Mouse (Mus musculus) forebrain, embryonic 13.5 days (tissue): ENCODE measurements around the gene Msl1. TPM values are rescaled to one million over a fixed set of nuclear protein-coding genes. Genes with fewer than 3 reads are reported as not detected.

Experiments used
- ATAC-seq: fragments of 200-750 bp; cut with Nextera tagmentation; 2 replicates; pipeline ENCODE4 v1.8.0; 2017
- H3K27ac ChIP-seq: fragments of 300-500 bp; sonication (generic); 2 replicates; pipeline ENCODE4 v1.5.1; 2015; ENCODE audit warnings: inconsistent platforms, mild to moderate bottlenecking, moderate library complexity
- H3K27me3 ChIP-seq: fragments of 300-500 bp; sonication (generic); 2 replicates; pipeline ENCODE4 v1.6.1; 2015; ENCODE audit warnings: mild to moderate bottlenecking, inconsistent platforms
- H3K36me3 ChIP-seq: fragments of 300-500 bp; sonication (generic); 2 replicates; pipeline ENCODE4 v1.6.1; 2015; ENCODE audit warnings: mild to moderate bottlenecking, inconsistent platforms; ENCODE audit not compliant: poor library complexity, severe bottlenecking
- H3K4me1 ChIP-seq: fragments of 300-500 bp; sonication (generic); 2 replicates; pipeline ENCODE4 v1.6.1; 2015; ENCODE audit warnings: inconsistent platforms
- H3K4me2 ChIP-seq: fragments of 300-500 bp; sonication (generic); 2 replicates; pipeline ENCODE4 v1.6.1; 2015; ENCODE audit warnings: inconsistent platforms, mild to moderate bottlenecking, moderate library complexity
- H3K4me3 ChIP-seq: fragments of 300-500 bp; sonication (generic); 2 replicates; pipeline ENCODE4 v1.5.1; 2015; ENCODE audit warnings: mild to moderate bottlenecking, inconsistent platforms
- H3K9ac ChIP-seq: fragments of 300-500 bp; sonication (generic); 2 replicates; pipeline ENCODE4 v1.6.1; 2015; ENCODE audit warnings: mild to moderate bottlenecking, inconsistent platforms
- H3K9me3 ChIP-seq: fragments of 300-500 bp; sonication (generic); replicated peaks from 2 replicates; pipeline ENCODE4 v1.6.1; 2016; ENCODE audit warnings: inconsistent platforms
- WGBS: fragments of 180-500 bp; shearing (Covaris S2); methylation state at CpG from one replicate; pipeline ENCODE4 v1.1.7; 2015; 5-methylcytosine and 5-hydroxymethylcytosine counted together
- polyA plus RNA-seq: library from polyadenylated mRNA; unstranded; fragments of >200 nt; fragmentation: Nextera tagmentation; extraction: Ambion mirVana; gene quantifications from 2 replicates; pipeline ENCODE4 v1.2.1, GENCODE M21; 2015

The Msl1 gene
- polyA plus RNA-seq, 1 experiment from 2014 or later = 31.3 TPM

GRCm38 (mm10) chr11:98792081-98792480 is 3.2 kb upstream of the Msl1 start:
- ATAC-seq = no peak
- no peaks in the 10 kb centered on the region for H3K27me3 ChIP-seq
- H3K9ac ChIP-seq = 0 out of 2 replicates have a peak overlapping the region, but pooled peaks have one; percentile 16
- no peaks in the 10 kb centered on the region for H3K9me3 ChIP-seq
- H3K4me2 ChIP-seq = no peak overlapping the region
- no peak overlapping the region for H3K27ac ChIP-seq
- 5% methylated on average over 4 of the region's 4 CpGs for WGBS
- H3K4me3 ChIP-seq = no peak overlapping the region
- peaks cover 43% of the 10 kb centered on the region for H3K4me1 ChIP-seq
- H3K36me3 ChIP-seq = no peaks in the 10 kb centered on the region

GRCm38 (mm10) chr11:98794469-98795014 is 774 bp upstream of the Msl1 start:
- Histone ChIP-seq H3K4me1 (peaks cover 49% of the 10 kb centered on the region), H3K4me2 (peak overlapping the region; percentile 88), H3K36me3 (peaks cover 12% of the 10 kb centered on the region), H3K4me3 (peak overlapping the region; percentile 100), H3K9ac (peak overlapping the region; percentile 100), H3K27me3 (no peaks in the 10 kb centered on the region), H3K27ac (peak overlapping the region; percentile 100), H3K9me3 (no peaks in the 10 kb centered on the region)
- peak; percentile 64 for ATAC-seq
- under 1% methylated on average over 24 of the region's 30 CpGs for WGBS

GRCm38 (mm10) chr11:98795714-98796514 is 598 bp downstream of the Msl1 start:
- Histone ChIP-seq H3K4me3 (peak overlapping the region; percentile 100), H3K9ac (peak overlapping the region; percentile 100), H3K27ac (peak overlapping the region; percentile 100), H3K36me3 (peaks cover 25% of the 10 kb centered on the region), H3K9me3 (no peaks in the 10 kb centered on the region), H3K4me1 (peaks cover 46% of the 10 kb centered on the region), H3K4me2 (peak overlapping the region; percentile 88), H3K27me3 (no peaks in the 10 kb centered on the region)
- under 1% methylated on average over 35 of the region's 74 CpGs for WGBS
- ATAC-seq = peak; percentile 46

DNA sequence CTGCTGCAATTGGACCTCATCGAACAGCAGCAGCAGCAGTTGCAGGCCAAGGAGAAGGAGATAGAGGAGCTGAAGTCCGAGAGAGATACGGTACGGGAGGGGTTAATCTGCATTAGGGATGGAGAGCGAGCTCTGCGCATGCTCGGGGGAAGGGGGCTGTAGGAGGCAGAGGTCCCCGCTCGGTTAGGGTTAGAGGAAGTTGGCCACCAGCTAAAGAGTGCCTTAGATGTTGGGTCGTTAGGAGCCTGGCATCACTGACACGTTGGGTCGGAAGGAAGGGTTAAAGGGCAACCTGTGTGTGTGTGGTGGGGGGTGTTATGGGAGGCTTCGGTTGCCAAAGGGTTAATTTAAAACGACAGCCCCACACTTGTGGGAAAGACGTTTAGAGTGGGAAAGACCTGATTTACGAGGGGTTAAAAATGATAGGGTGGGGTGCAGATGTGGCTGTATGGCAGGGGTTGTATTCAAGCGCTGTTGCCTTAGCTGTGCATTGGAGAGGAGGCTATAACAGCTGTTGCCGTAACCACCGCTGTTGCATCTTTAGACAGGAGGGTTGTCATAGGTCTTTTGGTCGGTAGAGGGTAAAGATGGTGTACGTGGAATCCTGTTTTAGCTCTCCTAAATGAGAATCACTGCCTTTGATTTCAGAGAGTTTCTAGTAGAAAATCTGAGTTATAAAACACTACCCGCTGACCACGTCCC is 1.4 kb downstream of the Msl1 start:
- Histone ChIP-seq H3K4me1 (peaks cover 46% of the 10 kb centered on the region), H3K27me3 (no peaks in the 10 kb centered on the region), H3K9ac (peak overlapping the region; percentile 100), H3K4me2 (peak overlapping the region; percentile 88), H3K4me3 (peak overlapping the region; percentile 100), H3K9me3 (no peaks in the 10 kb centered on the region), H3K36me3 (peaks cover 33% of the 10 kb centered on the region), H3K27ac (peak overlapping the region; percentile 100)
- peak; percentile 65 for ATAC-seq
- WGBS = 3% methylated on average over 23 of the region's 23 CpGs

DNA sequence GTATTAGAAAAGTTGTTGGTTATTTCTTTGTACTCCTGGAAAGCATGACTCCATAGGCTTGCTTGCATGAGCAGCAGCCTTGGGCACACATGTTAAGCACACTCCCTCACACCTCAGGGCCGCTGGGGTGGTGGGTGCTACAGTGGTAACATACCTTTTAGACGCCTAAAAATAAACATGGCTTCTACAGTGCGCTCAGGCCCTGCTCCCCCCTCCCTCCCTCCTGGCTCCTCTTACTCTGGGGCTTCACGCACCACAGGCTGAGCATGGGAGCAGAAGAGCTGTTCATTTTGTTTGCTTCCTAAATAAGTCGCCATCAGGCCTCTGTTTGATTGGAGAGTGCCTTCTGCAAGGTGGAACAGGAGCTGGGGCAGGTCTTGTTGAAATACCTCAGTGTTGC is 2.0 kb downstream of the Msl1 start:
- 12% methylated on average over 5 of the region's 5 CpGs for WGBS
- H3K4me2 ChIP-seq = peak overlapping the region; percentile 88
- H3K9me3 ChIP-seq = no peaks in the 10 kb centered on the region
- H3K4me1 ChIP-seq = peaks cover 41% of the 10 kb centered on the region
- H3K36me3 ChIP-seq = peaks cover 39% of the 10 kb centered on the region
- no peak for ATAC-seq
- no peak overlapping the region for H3K27ac ChIP-seq
- H3K4me3 ChIP-seq = peak overlapping the region; percentile 100
- no peaks in the 10 kb centered on the region for H3K27me3 ChIP-seq
- H3K9ac ChIP-seq = peak overlapping the region; percentile 100

DNA sequence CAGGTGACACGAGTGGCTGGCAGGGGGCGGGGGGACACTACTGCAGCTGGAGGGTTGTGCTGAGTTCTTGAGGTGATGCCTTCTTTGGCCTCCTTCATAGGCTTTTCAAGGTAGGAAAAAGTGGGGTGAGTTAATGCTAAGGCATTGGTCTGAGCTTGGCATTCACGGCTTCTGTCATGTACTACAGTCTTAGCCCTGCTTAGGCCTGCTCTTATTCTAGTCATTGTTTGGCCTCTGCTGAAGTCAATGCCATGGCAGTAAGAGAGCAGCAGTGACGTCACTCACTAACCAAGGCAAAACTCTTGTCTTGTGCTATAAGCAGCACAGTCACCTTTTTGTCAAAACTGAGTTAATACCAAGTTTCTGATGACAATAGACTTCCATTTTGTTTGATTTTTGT is 2.6 kb downstream of the Msl1 start:
- Histone ChIP-seq H3K9me3 (no peaks in the 10 kb centered on the region), H3K9ac (peak overlapping the region; percentile 100)
- 36% methylated on average over 4 of the region's 4 CpGs for WGBS

DNA sequence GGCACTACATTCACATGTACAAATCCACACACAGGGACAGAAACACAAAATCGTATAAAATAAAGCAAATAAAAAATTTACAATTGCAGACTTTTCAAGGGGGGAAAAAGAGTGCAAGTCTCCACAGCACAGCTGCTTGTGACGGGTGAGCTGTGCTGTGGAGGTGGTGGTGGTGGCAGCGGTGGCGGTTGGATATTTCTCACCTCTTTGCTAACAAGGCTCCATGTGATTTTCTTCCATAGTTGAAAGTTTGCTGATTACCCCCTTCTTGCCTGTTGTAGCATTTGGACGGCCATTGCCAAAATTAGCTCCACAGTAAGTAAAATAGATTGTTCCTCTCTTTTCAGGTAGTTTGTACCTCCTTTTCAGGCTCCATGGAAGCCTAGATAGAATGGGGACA is 9.3 kb downstream of the Msl1 start, which contains the start of gene Casc3:
TSS of gene Casc3 (plus strand) at position 301 of the 400 bp plus-strand sequence.
- H3K4me1 ChIP-seq = peaks cover 9% of the 10 kb centered on the region
- peaks cover 86% of the 10 kb centered on the region for H3K36me3 ChIP-seq
- H3K27ac ChIP-seq = no peak within 1 kb of the TSS
- no peak within 1 kb of the TSS for H3K9ac ChIP-seq
- H3K4me3 ChIP-seq = no peak within 1 kb of the TSS
- H3K4me2 ChIP-seq = no peak within 1 kb of the TSS
- 94% methylated on average over 5 of the region's 5 CpGs for WGBS
- no peak for ATAC-seq
- no peaks in the 10 kb centered on the region for H3K9me3 ChIP-seq
- H3K27me3 ChIP-seq = no peaks in the 10 kb centered on the region

More for the DNA sequence above, 2.6 kb downstream of the Msl1 start:
- H3K4me3 ChIP-seq = peak overlapping the region; percentile 100
- H3K4me1 ChIP-seq = peaks cover 39% of the 10 kb centered on the region
- no peak for ATAC-seq
- no peak overlapping the region for H3K27ac ChIP-seq
- no peaks in the 10 kb centered on the region for H3K27me3 ChIP-seq
- peaks cover 45% of the 10 kb centered on the region for H3K36me3 ChIP-seq
- H3K4me2 ChIP-seq = peak overlapping the region; percentile 88

DNA sequence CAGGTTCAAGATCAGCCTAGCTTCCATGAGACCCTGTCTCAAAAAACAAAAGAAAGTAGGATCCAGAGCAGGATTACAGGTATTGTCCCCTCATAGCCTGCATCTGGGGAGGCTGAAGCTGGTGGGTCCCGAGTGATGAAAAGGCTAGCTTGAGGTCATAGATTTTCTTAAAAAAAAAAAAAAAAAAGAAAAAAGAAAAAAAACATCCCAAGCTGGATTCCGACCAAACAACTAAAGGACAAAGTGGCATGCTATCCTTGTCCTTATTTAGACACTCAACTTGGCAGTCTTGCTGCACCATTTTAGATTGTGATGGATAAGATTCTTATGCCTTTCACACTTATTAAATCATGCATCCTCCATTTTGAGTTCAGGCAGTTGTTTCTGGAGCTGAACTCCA is 13.1 kb downstream of the Msl1 start:
- Histone ChIP-seq H3K4me1 (peaks cover 24% of the 10 kb centered on the region), H3K9ac (0 out of 2 replicates have a peak overlapping the region, but pooled peaks have one; percentile 96), H3K27me3 (no peaks in the 10 kb centered on the region), H3K4me2 (peak overlapping the region; percentile 87), H3K36me3 (peaks cover 68% of the 10 kb centered on the region), H3K27ac (peak overlapping the region; percentile 97; the same call in 1 of the 2 replicates), H3K9me3 (no peaks in the 10 kb centered on the region), H3K4me3 (no peak overlapping the region)
- ATAC-seq = no peak
- 73% methylated on average over 2 of the region's 2 CpGs for WGBS

DNA sequence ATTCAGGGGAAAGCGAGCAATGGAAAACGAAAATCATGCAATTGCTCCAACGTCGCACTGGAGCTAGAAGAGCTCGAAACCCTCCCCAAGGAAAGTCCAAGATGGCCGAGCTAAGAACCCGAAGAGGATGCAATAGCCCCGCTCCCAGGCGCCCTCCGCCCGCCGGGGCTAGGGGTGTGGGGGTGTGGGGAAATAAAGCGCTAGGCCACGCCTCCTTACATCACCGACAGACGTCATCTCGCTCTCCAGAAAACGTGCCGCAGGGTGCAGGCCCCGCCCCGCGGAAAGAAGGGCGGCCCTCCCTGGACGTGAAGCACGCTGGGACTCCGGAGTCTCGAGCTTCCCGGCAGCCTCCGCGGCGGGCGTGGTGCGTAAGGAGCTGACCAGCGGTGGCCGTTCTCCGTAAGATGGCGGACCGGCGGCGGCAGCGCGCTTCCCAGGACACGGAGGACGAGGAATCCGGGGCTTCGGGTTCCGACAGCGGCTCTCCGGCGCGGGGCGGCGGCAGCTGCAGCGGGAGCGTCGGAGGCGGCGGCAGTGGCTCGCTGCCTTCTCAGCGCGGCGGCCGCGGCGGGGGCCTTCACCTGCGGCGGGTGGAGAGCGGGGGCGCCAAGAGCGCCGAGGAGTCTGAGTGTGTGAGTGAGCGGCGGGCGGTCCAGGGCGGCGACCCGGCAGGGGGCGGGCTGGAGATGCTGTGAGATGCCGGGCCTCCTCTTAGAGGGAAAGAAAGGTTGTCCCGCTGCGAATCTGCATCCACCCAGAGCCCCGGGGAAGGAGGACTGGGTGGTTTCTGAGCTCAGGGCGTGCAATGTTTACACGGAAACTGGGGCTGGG is 14.4 kb downstream of the Msl1 start:
- Histone ChIP-seq H3K27me3 (no peaks in the 10 kb centered on the region), H3K4me2 (peak overlapping the region; percentile 87), H3K27ac (peak overlapping the region; percentile 97), H3K9me3 (no peaks in the 10 kb centered on the region), H3K4me1 (peaks cover 24% of the 10 kb centered on the region), H3K4me3 (peak overlapping the region; percentile 95), H3K9ac (peak overlapping the region; percentile 96), H3K36me3 (peaks cover 68% of the 10 kb centered on the region)
- under 1% methylated on average over 75 of the region's 84 CpGs for WGBS
- peak; percentile 98 for ATAC-seq

GRCm38 (mm10) chr11:98810686-98811085 is 15.4 kb downstream of the Msl1 start:
- H3K27me3 ChIP-seq = no peaks in the 10 kb centered on the region
- peaks cover 67% of the 10 kb centered on the region for H3K36me3 ChIP-seq
- peaks cover 24% of the 10 kb centered on the region for H3K4me1 ChIP-seq
- ATAC-seq = no peak
- H3K9me3 ChIP-seq = no peaks in the 10 kb centered on the region
- H3K4me3 ChIP-seq = peak overlapping the region; percentile 95
- peak overlapping the region; percentile 87 for H3K4me2 ChIP-seq
- 79% methylated on average over 7 of the region's 7 CpGs for WGBS
- H3K27ac ChIP-seq = 0 out of 2 replicates have a peak overlapping the region, but pooled peaks have one; percentile 97
- H3K9ac ChIP-seq = peak overlapping the region; percentile 96

DNA sequence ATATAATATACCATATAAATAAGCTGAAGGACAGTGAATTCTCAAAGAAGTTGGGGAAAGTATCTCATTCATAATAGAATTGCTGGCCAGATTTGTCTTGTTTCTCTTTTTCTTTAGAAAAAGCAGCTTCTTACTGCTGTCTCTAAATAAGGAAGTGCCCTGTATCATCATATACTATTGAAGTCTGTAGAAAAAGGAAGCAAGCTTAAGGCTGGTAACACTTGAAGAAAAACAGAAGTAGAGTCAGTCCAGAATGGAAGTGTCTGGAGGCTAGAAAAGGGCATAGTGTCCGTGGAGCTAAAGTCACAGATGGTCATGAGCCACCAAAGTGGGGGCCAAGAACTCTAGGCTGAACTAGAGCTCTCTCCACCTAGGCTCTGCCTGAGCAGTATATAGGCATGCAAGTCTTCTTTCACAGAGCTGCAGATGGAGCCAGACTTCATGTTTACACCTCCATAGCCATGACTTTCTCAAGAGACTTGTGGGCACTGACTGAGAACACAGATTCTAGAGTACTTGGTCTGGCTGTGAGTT is 21.5 kb downstream of the Msl1 start:
- H3K27ac ChIP-seq = no peak overlapping the region
- no peak overlapping the region for H3K4me2 ChIP-seq
- WGBS = 96% methylated on average over 1 of the region's 1 CpGs
- H3K9ac ChIP-seq = no peak overlapping the region
- no peak overlapping the region for H3K4me3 ChIP-seq
- 0 out of 2 replicates have a peak, but pooled peaks cover 1% of the 10 kb centered on the region for H3K4me1 ChIP-seq
- no peak for ATAC-seq
- H3K9me3 ChIP-seq = no peaks in the 10 kb centered on the region
- peaks cover 96% of the 10 kb centered on the region for H3K36me3 ChIP-seq
- no peaks in the 10 kb centered on the region for H3K27me3 ChIP-seq
